21 mouse cellular contexts compared by ENCODE assay signal in genomic region chr8:26267569-26267968, GRCm38 (mm10).
DNase-seq lines count a peak whose midpoint lies in the region; ATAC-seq lines count a peak whose summit lies in the region.
"Had no signal": no experiment of that assay in that cellular context is flagged by ENCODE, and none has a peak within 500 bp of the region (broad histone marks: within the 10 kb centered on the region; RNA-seq: fewer than 3 reads in every experiment).

No protein-coding gene starts in this region.

- intact Hi-C loops in left cerebral cortex, postnatal 4 days (cut with DNase I), result no loop called here

- H3K27me3 ChIP-seq in embryonic facial prominence, embryonic 13.5 days, result peaks cover 3% of the 10 kb centered on the region; the same call in 1 of the 2 replicates
- no peaks in the 10 kb centered on the region for H3K27me3 ChIP-seq in embryonic facial prominence, embryonic 10.5 days (replicated peaks; ENCODE audit: low read depth, poor library complexity, severe bottlenecking)
- no peaks in the 10 kb centered on the region for H3K27me3 ChIP-seq in limb, embryonic 10.5 days (ENCODE audit: low read depth, poor library complexity, severe bottlenecking)
- peaks cover 5% of the 10 kb centered on the region; the same call in 1 of the 2 replicates for H3K27me3 ChIP-seq in limb, embryonic 15.5 days

- H3K9me3 ChIP-seq in embryonic facial prominence, embryonic 13.5 days, result no peaks in the 10 kb centered on the region
- no peaks in the 10 kb centered on the region for H3K9me3 ChIP-seq in embryonic facial prominence, embryonic 10.5 days
- H3K9me3 ChIP-seq in limb, embryonic 10.5 days (replicated peaks), result no peaks in the 10 kb centered on the region
- H3K9me3 ChIP-seq in limb, embryonic 15.5 days, result no peaks in the 10 kb centered on the region
- H3K9me3 ChIP-seq: heart, embryonic 15.5 days had no signal

- DNase-seq in embryonic facial prominence, embryonic 10.5 days (ENCODE audit: low spot score), result no peak
- DNase-seq in heart, adult 11 months, result peak; percentile 55
- no peak for DNase-seq in heart, adult 8-10 months (ENCODE audit: low spot score)
- DNase-seq in limb, embryonic 10.5 days (ENCODE audit: low spot score), result peak; percentile 33
- no peak for DNase-seq in left cerebral cortex, postnatal 4 days
- DNase-seq: adrenal gland, adult 8-10 months; adrenal gland, postnatal 36 days; B cell, adult 2 months; cerebellum, adult 11 months; cerebellum, adult 9-10 months; cerebellum, postnatal 36 days; forebrain, postnatal 0 days; gastrocnemius, postnatal 14 days; heart, postnatal 14 days had no signal

- peaks cover 47% of the 10 kb centered on the region for H3K4me1 ChIP-seq in embryonic facial prominence, embryonic 13.5 days
- H3K4me1 ChIP-seq in embryonic facial prominence, embryonic 10.5 days, result peaks cover 56% of the 10 kb centered on the region
- H3K4me1 ChIP-seq in limb, embryonic 10.5 days, result peaks cover 74% of the 10 kb centered on the region
- peaks cover 34% of the 10 kb centered on the region for H3K4me1 ChIP-seq in limb, embryonic 15.5 days
- H3K4me1 ChIP-seq: heart, embryonic 15.5 days had no signal

- ATAC-seq in embryonic facial prominence, embryonic 13.5 days (ENCODE audit: insufficient number of reproducible peaks, insufficient read depth, low FRiP score, low TSS enrichment, low read depth), result no peak
- ATAC-seq in limb, embryonic 15.5 days (ENCODE audit: insufficient number of reproducible peaks, low FRiP score, low TSS enrichment, low read depth), result no peak
- ATAC-seq: CD4-positive, CD25-positive, alpha-beta regulatory T cell, adult 4 months; forebrain, postnatal 0 days; intestine, postnatal 0 days had no signal

- H3K9ac ChIP-seq in embryonic facial prominence, embryonic 13.5 days, result 0 out of 2 replicates have a peak overlapping the region, but pooled peaks have one; percentile 32
- H3K9ac ChIP-seq in limb, embryonic 15.5 days, result no peak overlapping the region
- H3K9ac ChIP-seq: forebrain, postnatal 0 days; heart, embryonic 15.5 days; hindbrain, embryonic 14.5 days had no signal

- no peak overlapping the region for H3K4me2 ChIP-seq in embryonic facial prominence, embryonic 13.5 days
- H3K4me2 ChIP-seq in limb, embryonic 15.5 days, result no peak overlapping the region
- H3K4me2 ChIP-seq: heart, embryonic 15.5 days; hindbrain, embryonic 14.5 days had no signal

- H3K4me3 ChIP-seq in embryonic facial prominence, embryonic 13.5 days, result no peak overlapping the region
- no peak overlapping the region for H3K4me3 ChIP-seq in embryonic facial prominence, embryonic 10.5 days
- H3K4me3 ChIP-seq in limb, embryonic 10.5 days, result peak overlapping the region; percentile 37
- H3K4me3 ChIP-seq in limb, embryonic 15.5 days, result no peak overlapping the region
- H3K4me3 ChIP-seq: heart, embryonic 15.5 days had no signal

- 0 out of 2 replicates have a peak overlapping the region, but pooled peaks have one; percentile 60 for H3K27ac ChIP-seq in embryonic facial prominence, embryonic 13.5 days
- H3K27ac ChIP-seq in embryonic facial prominence, embryonic 10.5 days (replicated peaks), result no peak overlapping the region
- H3K27ac ChIP-seq in limb, embryonic 10.5 days, result peak overlapping the region; percentile 87
- H3K27ac ChIP-seq in limb, embryonic 15.5 days, result 0 out of 2 replicates have a peak overlapping the region, but pooled peaks have one; percentile 17
- H3K27ac ChIP-seq: heart, embryonic 15.5 days had no signal

- WGBS in embryonic facial prominence, embryonic 13.5 days, result 61% methylated on average over 4 of the region's 4 CpGs
- WGBS in embryonic facial prominence, embryonic 10.5 days, result 75% methylated on average over 4 of the region's 4 CpGs
- WGBS in limb, embryonic 10.5 days, result 33% methylated on average over 4 of the region's 4 CpGs
- 41% methylated on average over 4 of the region's 4 CpGs for WGBS in limb, embryonic 15.5 days

- H3K36me3 ChIP-seq in embryonic facial prominence, embryonic 13.5 days, result no peaks in the 10 kb centered on the region
- H3K36me3 ChIP-seq in embryonic facial prominence, embryonic 10.5 days (replicated peaks), result no peaks in the 10 kb centered on the region
- no peaks in the 10 kb centered on the region for H3K36me3 ChIP-seq in limb, embryonic 10.5 days
- no peaks in the 10 kb centered on the region for H3K36me3 ChIP-seq in limb, embryonic 15.5 days
- H3K36me3 ChIP-seq: G1E; heart, embryonic 15.5 days had no signal

Comparison
In these comparisons a context has a peak if more than half of its experiments do, and no peak if none do; other contexts are left out.
1. DNase-seq: peak in heart, adult 11 months (single experiment) and limb, embryonic 10.5 days (single experiment); none in embryonic facial prominence, embryonic 10.5 days (single experiment), heart, adult 8-10 months (single experiment) and left cerebral cortex, postnatal 4 days (single experiment).